Mouse (Mus musculus) kidney, adult 2 months (tissue): ENCODE results near the gene Slc29a1.

Experiments used
- CTCF ChIP-seq: fragments of 200-500 bp; conservative IDR thresholded peaks from 2 replicates; pipeline ENCODE4 v1.5.1; 2011; ENCODE audit warnings: low read depth, mild to moderate bottlenecking, control low read depth, low read length, moderate library complexity, mixed read lengths; ENCODE audit not compliant: insufficient read depth, insufficient read length
- POLR2A ChIP-seq: fragments of 200-500 bp; IDR thresholded peaks from one replicate; pipeline ENCODE4 v1.6.1; 2011; ENCODE audit warnings: low read depth, low read length, control low read depth

DNA sequence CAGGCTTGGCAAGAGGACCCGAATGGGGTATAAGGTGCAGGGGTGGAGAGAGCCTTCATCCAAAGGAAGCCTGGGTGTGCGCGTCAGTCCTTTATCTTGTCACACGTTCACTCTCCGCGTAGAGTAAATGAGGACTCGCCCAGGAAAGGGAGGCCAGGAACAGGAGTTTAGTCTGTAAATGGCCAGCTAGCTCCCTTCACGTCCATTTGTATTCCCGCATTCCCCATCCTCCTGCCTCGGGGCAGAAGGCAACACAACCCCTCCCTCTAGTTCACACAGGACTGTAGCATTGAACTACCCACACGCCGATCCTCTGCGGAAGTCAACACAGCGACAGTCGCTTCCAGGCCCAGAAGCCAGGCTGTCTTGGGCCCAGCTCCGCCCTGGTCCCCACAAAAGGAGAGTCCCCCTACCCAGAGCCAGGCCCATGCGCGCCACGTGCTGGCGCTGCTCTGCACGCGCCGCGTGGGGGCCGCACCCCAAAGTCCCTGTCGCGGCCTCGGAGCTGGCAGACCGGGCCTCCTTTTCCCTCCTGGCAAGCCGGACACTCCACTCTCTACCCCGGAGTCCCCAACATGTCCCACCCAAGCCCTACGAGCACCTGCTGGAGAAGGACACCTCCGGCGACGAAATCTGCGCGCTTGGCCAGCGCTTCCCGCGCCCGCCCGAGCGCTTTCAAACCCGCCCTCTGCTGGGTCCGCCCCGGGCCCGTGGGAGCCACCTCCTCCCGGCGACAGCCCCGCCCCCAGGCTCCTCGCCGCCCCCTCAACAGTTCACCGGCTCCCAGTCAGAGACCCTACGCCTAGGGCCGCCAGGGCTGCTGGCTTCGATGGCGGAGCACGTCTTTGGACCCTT, 4.3 kb downstream of the Slc29a1 start:
- no peak for TF ChIP-seq CTCF
- peak; percentile 4 for TF ChIP-seq POLR2A
